Mouse (Mus musculus) ovary, adult 18-20 months (tissue): ENCODE measurements around the gene Kcnk4.
A peak's percentile ranks its signal among the peaks of the same experiment; 100 is the strongest.

Experiments used
- DNase-seq: peaks from one replicate; pipeline ENCODE4 v3.0.0; 2022; ENCODE audit warnings: low spot score, mixed read lengths

Kcnk4 gene

GRCm38 (mm10) chr19:6892512-6892911 lies 41.8 kb downstream of the Kcnk4 start:
- no peak for DNase-seq

- peak; percentile 53 for DNase-seq
Observed at GRCm38 (mm10) chr19:6877965-6878364, 56.4 kb downstream of the Kcnk4 start.

- DNase-seq: no peak
Observed at GRCm38 (mm10) chr19:6876799-6877198, 57.5 kb downstream of the Kcnk4 start.

GRCm38 (mm10) chr19:6875834-6876233 lies 58.5 kb downstream of the Kcnk4 start:
- DNase-seq: no peak

GRCm38 (mm10) chr19:6874257-6874656 lies 60.1 kb downstream of the Kcnk4 start:
- no peak for DNase-seq
